In the genomic region with DNA sequence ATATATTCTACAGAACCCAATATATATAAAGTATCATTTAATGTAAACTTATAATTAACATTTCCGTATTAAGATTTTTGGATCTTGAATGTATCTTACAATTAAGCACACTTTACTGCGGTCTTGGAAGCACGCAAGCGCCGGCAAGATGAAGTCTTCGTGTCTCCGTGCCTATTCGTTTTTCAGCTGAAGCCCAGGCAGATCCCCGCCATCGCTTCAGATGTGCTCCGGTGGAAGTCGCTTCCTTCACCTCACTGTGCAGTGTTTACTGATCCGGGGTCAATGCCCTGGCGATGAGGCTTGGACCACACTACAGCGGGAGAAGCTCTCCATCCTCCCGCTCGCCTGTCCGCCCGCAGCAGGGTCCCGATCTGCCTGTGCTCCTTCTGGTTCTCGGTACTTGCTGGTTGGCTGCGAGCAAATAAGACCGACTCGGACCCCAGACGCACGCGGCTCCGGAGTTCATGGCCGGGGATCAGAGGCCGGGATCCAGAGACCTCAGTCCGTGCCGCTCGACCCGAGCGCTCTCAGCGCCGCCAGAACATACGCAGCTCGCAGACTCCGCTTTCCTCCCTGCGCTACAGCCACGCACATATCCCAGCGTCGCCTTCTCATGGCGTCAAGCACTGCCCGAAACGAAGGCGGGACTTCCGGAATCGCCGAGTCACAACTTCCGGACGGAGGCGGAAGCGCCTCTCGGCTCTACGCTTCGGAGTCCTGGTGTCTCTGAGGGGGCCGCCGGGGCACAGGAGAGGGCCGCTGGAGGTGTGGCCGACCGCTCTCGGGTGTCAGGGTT, we compare ENCODE assay signal across 7 mouse cellular contexts. TPM values are rescaled to one million over a fixed set of nuclear protein-coding genes. Genes with fewer than 3 reads are reported as not detected.
A peak's percentile ranks its signal among the peaks of the same experiment; 100 is the strongest.
DNase-seq lines count a peak whose midpoint lies in the region; ATAC-seq lines count a peak whose summit lies in the region.

TSS of gene Tbc1d22a (plus strand) at position 707 of the 796 bp plus-strand sequence.

- H3K36me3 ChIP-seq in intestine, embryonic 16.5 days (ENCODE audit: control insufficient read depth, insufficient read depth, low read length): no peaks in the 10 kb centered on the region
- H3K36me3 ChIP-seq in midbrain, embryonic 11.5 days (ENCODE audit: control insufficient read depth, insufficient read depth, low read length): no peaks in the 10 kb centered on the region

- peak; percentile 94 for DNase-seq in adrenal gland, adult 2 months
- peak; percentile 92 for DNase-seq in embryo, embryonic 11.5 days (ENCODE audit: low read depth, low spot score)
- DNase-seq in gastrocnemius, postnatal 4 days (ENCODE audit: low spot score in 2 of 2): peak; percentile 77 to 93
- peak; percentile 93 to 94 for DNase-seq in left cerebral cortex, postnatal 36 days (ENCODE audit: low spot score in 2 of 2)
- DNase-seq in midbrain, embryonic 11.5 days (ENCODE audit: low spot score, missing footprints): peak; percentile 99
- DNase-seq in skeletal muscle tissue, adult 2 months (ENCODE audit: low read depth, low spot score): peak; percentile 89

- no peaks in the 10 kb centered on the region for H3K27me3 ChIP-seq in intestine, embryonic 16.5 days (replicated peaks; ENCODE audit: control insufficient read depth, insufficient read depth, low read length)
- no peaks in the 10 kb centered on the region for H3K27me3 ChIP-seq in midbrain, embryonic 11.5 days (ENCODE audit: control insufficient read depth, insufficient read depth, low read length)

- intact Hi-C loops in left cerebral cortex, postnatal 36 days (cut with DNase I): loop anchor here (5.0 to 10.0 kb wide), 3 partner anchors 42 to 159 kb away; partner anchors contain the start of gene Gramd4

- H3K9me3 ChIP-seq in intestine, embryonic 16.5 days (ENCODE audit: control insufficient read depth, low read length): no peaks in the 10 kb centered on the region
- no peaks in the 10 kb centered on the region for H3K9me3 ChIP-seq in midbrain, embryonic 11.5 days (ENCODE audit: control insufficient read depth, low read length)

- peak; percentile 95 for ATAC-seq in intestine, embryonic 16.5 days
- ATAC-seq in midbrain, embryonic 11.5 days (ENCODE audit: low FRiP score): peak; percentile 93

- H3K27ac ChIP-seq in intestine, embryonic 16.5 days (ENCODE audit: low read length): peak within 1 kb of the TSS; percentile 92
- H3K27ac ChIP-seq in midbrain, embryonic 11.5 days (ENCODE audit: low read depth, low read length): peak within 1 kb of the TSS; percentile 55

- H3K9ac ChIP-seq in intestine, embryonic 16.5 days (ENCODE audit: low read depth, low read length): peak within 1 kb of the TSS; percentile 97
- H3K9ac ChIP-seq in midbrain, embryonic 11.5 days (ENCODE audit: low read length): peak within 1 kb of the TSS; percentile 70

- WGBS in intestine, embryonic 16.5 days: under 1% methylated on average over 64 of the region's 64 CpGs
- 1% methylated on average over 64 of the region's 64 CpGs for whole genome bisulfite sequencing in midbrain, embryonic 11.5 days

- H3K4me3 ChIP-seq in intestine, embryonic 16.5 days (ENCODE audit: low read length): peak within 1 kb of the TSS; percentile 92
- H3K4me3 ChIP-seq in midbrain, embryonic 11.5 days (ENCODE audit: low read depth, low read length): peak within 1 kb of the TSS; percentile 69

- H3K4me2 ChIP-seq in intestine, embryonic 16.5 days (ENCODE audit: low read depth, low read length): peak within 1 kb of the TSS; percentile 84
- H3K4me2 ChIP-seq in midbrain, embryonic 11.5 days: peak within 1 kb of the TSS; percentile 88

- peaks cover 15% of the 10 kb centered on the region for H3K4me1 ChIP-seq in intestine, embryonic 16.5 days (ENCODE audit: control insufficient read depth, insufficient read depth, low read length)
- peaks cover 16% of the 10 kb centered on the region for H3K4me1 ChIP-seq in midbrain, embryonic 11.5 days (ENCODE audit: control insufficient read depth, insufficient read depth, low read length)

RNA-seq across cellular contexts. Expression of gene Tbc1d22a, which starts in this region (rescaled TPM):
- 10 to 100 TPM; 34.5 to 37.7 TPM for total RNA-seq in adrenal gland, adult 2 months (2021)
- polyA plus RNA-seq in adrenal gland, adult 2 months (2012; rRNA removed): 38.7 and 44.4 TPM in 2 replicates
- 10 to 100 TPM; 19.7 to 22.6 TPM for total RNA-seq in gastrocnemius, postnatal 4 days (2021)
- 12.5 and 13.7 TPM in 2 replicates for polyA plus RNA-seq in intestine, embryonic 16.5 days (2015; fragmentation: Nextera tagmentation; extraction: Ambion mirVana)
- total RNA-seq in left cerebral cortex, postnatal 36 days (2021): 10 to 100 TPM; 31.8 to 33.4 TPM
- 6.7 and 8.1 TPM in 2 replicates for polyA plus RNA-seq in midbrain, embryonic 11.5 days (2014; fragmentation: Nextera tagmentation; extraction: Ambion mirVana)

Comparison
In these comparisons a context has a peak if more than half of its experiments do, and no peak if none do; other contexts are left out.
1. Peak in every context shown above with its lines: DNase-seq, ATAC-seq, H3K4me3 ChIP-seq and H3K27ac ChIP-seq.